Mouse (Mus musculus) layer of hippocampus, adult 2 months (tissue): Measurements from ENCODE around the gene Ctnnal1. TPM values are rescaled to one million over a fixed set of nuclear protein-coding genes. Genes with fewer than 3 reads are reported as not detected.

ENCODE experiments used
- DNase-seq, 2 experiments: peaks; one replicate each; pipeline ENCODE4 v3.0.0; 2022; ENCODE audit warnings: low spot score in 2 of 2
- H3K27ac ChIP-seq: fragments of 200-600 bp; 2 replicates; pipeline ENCODE4 v1.8.1; 2022
- H3K4me3 ChIP-seq: fragments of 200-600 bp; 2 replicates; pipeline ENCODE4 v1.8.1; 2022; ENCODE audit warnings: mild to moderate bottlenecking
- CTCF ChIP-seq: fragments of 200-600 bp; conservative IDR thresholded peaks from 2 replicates; pipeline ENCODE4 v1.8.1; 2022; ENCODE audit warnings: antibody characterized with exemption, mild to moderate bottlenecking, moderate library complexity
- long read RNA-seq, 2 experiments: library from polyadenylated mRNA; stranded (forward); transcript quantifications; one replicate each; pipeline ENCODE4 v2.0.0; 2021; ENCODE audit warnings: borderline mapping rate in 2 of 2
- total RNA-seq, 2 experiments: library from RNA; stranded (reverse); gene quantifications; 2 replicates each; pipeline ENCODE4 v1.2.3; 2021

The Ctnnal1 gene
- total RNA-seq: 10 to 100 TPM; 14.3 to 17.4 TPM
- long read RNA-seq, experiment 1, partial matches to known transcripts: 5 of 14 reads
- long read RNA-seq, experiment 1, other reads (novel, unspliced or antisense): 7 of 14 reads
- long read RNA-seq, experiment 2, partial matches to known transcripts: 6 of 11 reads
- long read RNA-seq, experiment 2, other reads (novel, unspliced or antisense): 3 of 11 reads

DNA sequence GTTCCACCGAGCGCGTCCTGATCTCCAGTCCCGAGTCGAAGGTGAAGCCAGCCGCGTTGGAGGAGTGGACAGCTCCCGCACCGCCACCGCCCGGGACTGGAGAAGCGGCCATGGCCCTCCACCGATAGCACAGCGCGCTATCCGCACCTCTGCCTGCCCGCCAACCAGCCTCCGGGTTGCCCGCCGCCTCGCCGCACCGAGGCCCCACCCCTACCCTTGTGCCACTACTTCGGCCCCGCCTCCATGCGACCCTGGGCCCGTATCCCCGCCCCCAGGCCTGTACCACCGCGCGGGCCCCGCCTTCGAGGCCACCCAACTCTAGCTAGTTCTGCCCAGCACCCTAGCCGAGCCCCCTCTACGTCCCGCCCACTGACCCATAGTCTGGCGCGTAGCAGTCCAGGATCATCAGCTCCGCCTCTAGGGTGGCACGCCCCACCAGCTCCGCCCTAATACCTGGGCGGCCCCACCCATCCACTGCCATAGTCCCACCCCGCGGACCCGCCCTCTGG is at the start of gene Ctnnal1:
Gene Ctnnal1, minus strand, starts transcription at position 186 of the 509 bp plus-strand sequence.
- peak within 1 kb of the TSS; percentile 92 for H3K27ac ChIP-seq
- no peak for TF ChIP-seq CTCF

DNA sequence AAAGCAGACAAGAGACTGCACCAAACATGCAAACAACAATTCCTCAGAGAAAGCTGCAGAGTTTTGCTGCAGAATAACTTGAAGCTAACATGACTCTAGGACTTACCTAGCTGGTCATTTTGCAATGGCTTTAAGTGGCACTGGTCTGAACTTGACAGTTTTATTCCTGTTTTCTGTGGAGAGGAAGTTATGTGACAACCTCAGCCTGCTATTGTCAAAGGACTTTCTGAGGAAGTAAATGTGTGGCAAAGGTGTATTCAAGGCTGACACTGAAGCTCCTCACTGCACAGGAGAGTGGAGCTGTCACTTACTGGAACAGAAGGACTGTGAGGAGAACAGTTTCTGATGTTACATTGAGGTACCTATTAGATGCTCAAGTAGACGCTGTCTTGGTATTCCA is 49.8 kb upstream of the Ctnnal1 start:
- H3K27ac ChIP-seq: no peak overlapping the region
- no peak overlapping the region for H3K4me3 ChIP-seq
- TF ChIP-seq CTCF: no peak
- no peak for DNase-seq

More for the DNA sequence above, at the start of gene Ctnnal1:
- peak; percentile 81 to 89 for DNase-seq
- peak within 1 kb of the TSS; percentile 81 for H3K4me3 ChIP-seq

DNA sequence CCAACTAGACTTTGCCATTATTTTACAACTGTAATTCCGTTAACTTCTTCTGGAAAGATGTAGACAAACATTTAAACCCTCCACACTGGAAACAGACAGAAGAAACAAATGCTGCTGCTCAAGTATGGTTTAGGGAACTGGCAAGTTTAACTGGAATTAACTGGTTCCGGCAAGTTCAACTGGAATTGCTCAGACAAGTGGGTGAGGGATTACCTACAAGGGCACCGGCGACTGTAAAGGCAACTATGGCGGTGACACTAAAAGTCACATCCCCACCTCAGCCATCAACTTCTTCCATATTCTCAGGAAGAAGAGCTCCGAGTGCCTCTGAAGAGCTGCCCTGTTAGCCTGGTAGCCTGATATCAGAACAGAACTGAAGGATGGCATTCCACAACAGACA is 49.4 kb upstream of the Ctnnal1 start:
- no peak for DNase-seq
- no peak for TF ChIP-seq CTCF
- Histone ChIP-seq H3K27ac (no peak overlapping the region), H3K4me3 (no peak overlapping the region)

DNA sequence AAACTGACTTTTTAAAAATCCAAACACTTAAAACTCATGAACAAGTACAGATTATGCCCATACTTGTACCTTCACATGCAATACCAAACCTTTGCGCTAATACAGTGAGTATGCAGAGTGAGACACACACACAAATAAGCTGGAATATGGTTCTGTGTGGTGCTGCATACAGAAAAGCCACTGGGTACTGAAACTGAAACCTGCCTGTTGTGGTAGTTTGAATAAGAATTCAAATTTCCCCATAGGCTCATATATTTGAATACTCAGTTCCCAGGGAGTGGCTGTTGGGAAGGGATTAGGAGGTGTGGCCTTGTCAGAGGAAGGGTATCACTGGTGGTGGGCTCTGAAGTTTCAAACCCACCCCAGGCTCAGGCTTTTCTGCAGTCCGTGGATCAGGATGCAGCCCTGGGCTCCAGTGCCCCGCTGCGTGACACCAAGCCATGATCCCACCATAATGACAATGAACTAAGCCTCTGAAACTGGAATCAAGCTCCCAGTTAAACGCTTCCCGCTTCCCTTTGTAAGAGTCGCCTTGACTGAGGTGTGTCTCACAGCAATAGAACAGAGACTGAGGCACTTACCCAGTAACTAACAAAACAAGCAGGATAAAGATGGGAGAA is 47.5 kb upstream of the Ctnnal1 start:
- DNase-seq: no peak
- no peak for TF ChIP-seq CTCF
- Histone ChIP-seq H3K4me3 (no peak overlapping the region), H3K27ac (no peak overlapping the region)

DNA sequence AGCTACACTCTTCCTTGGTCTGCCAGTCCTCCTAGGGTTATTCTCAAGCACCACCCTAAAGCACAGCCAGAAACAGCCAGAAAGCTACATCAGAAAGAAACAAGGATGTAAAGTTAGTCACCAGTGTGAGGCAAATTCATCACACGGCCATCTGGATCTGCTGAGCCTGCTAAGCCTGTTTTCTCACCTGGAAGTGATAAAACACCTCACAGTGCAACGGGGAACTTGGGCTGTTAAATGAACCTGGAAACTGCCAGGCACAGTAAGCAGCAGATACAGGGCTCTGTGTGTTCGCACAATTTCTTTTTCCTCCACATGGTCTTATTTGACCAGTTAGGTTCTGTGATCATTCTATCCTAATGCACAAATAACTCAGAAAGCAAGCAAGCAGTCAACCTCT is 44.6 kb upstream of the Ctnnal1 start:
- no peak overlapping the region for H3K27ac ChIP-seq
- no peak for TF ChIP-seq CTCF
- H3K4me3 ChIP-seq: no peak overlapping the region
- DNase-seq: peak in 1 of 2 experiments; percentile 10

DNA sequence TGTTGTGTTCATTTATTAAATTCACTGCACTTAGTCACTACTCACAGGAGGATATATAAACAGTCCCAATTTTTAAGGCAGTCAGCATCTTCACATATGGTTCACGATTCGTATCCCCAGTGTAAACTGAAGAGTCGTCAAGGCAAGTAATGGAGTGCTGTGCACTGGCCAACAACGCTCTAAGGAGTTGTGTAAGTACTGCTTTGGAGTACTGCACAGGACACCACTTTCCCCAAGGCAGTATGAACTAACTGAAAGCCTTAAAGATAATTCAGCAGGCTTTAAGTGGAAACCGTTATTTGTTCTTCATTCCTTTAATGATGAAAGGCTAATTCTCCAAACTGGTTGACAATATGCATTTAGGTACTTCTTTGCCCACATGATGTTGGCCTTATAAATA is 42.7 kb upstream of the Ctnnal1 start:
- no peak for TF ChIP-seq CTCF
- Histone ChIP-seq H3K27ac (no peak overlapping the region), H3K4me3 (no peak overlapping the region)
- DNase-seq: no peak

DNA sequence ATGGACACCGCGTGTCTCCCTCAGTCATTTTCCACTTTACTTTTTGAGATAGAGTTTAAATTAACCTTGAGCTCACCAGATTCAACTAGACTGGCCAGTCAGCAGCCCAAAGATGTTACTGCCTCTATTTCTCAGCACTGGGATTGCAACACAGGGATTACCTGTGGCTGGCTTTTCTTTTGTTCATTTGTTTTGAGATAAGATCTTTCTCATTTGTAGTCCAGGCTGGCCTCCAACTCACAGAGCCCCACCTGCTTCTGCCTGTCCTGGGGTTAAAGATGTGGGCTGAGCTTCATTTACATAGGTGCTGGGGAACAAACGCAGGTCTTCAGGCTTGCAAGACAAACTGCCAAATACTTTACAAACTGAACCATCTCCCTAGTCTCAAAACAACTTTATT is 41.9 kb upstream of the Ctnnal1 start:
- no peak overlapping the region for H3K27ac ChIP-seq
- TF ChIP-seq CTCF: no peak
- no peak overlapping the region for H3K4me3 ChIP-seq
- no peak for DNase-seq

DNA sequence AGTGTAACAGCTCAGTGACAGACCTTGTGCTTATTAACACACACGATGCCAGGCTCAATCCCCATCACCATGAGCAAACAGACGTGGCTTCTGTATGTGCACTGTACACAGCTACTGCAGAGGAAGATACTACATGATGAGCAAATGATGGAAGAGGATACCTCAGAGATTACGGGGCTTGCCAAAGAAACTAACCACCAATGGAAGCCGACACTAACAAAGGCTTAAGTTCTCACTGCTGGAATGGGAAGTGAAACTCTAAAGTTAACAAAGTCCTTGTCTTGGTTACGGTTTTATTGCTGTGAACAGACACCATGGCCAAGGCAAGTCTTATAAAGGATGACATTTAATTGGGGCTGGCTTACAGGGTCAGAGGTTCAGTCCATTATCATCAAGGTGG is 40.5 kb upstream of the Ctnnal1 start:
- TF ChIP-seq CTCF: no peak
- Histone ChIP-seq H3K27ac (no peak overlapping the region), H3K4me3 (no peak overlapping the region)
- no peak for DNase-seq

DNA sequence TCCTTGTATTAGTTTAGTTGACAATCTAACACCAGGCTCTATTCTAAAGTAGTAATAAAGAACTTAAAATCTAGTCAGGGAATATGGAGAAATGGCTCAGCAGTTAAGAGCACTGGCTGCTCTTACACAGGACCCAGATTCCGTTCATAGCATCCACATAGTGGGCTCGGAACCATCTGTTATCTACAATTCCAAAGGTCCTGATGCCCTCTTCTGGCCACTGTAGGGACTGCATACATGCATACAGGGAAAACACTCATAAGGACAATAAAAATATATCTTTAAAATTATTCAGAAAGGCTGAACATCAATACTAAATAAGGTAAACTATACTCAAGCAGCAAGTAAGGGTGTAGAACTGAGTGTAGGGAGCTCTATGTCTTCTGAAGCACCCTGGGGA is 36.7 kb upstream of the Ctnnal1 start:
- peak; percentile 70 for TF ChIP-seq CTCF
- H3K4me3 ChIP-seq: no peak overlapping the region
- no peak for DNase-seq
- no peak overlapping the region for H3K27ac ChIP-seq

DNA sequence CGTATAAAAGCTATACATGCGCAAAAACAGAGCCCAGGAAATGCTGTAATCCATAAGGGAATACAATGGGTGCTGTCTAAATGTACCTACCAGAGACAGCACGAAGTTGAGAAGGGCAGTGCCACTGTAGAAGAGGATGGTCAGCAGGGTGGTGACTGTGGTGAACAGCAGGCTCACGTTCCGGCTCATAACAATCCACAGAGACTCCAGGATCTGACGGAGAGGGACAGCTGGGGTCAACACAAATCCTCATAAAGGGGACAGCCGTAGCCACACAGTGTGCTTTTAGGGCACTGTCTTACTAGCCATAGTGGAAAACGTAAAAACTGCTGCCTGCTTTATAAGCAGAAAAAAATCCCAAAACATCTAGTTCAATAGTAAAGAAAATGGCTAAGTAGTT is 34.2 kb upstream of the Ctnnal1 start:
- Histone ChIP-seq H3K27ac (no peak overlapping the region), H3K4me3 (no peak overlapping the region)
- no peak for DNase-seq
- TF ChIP-seq CTCF: no peak

DNA sequence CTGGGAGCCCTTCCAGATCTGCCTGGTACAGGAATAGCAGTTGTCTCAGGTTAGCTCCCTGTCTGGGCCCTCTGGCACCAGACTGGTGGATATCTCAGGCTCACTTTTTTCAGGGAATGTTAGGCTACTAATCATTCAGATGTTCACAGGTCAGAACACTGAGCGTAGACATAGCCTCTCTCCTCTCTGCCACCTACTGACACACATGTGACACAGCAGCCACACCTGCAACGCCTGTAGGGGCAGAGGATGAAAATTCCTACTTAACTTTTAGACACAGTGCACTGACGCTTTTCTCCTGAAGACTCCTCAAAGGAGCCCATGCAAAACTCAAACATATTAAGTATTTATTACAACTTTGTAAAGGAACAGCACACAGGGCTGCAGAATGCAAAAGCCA is 32.5 kb upstream of the Ctnnal1 start:
- no peak for DNase-seq

DNA sequence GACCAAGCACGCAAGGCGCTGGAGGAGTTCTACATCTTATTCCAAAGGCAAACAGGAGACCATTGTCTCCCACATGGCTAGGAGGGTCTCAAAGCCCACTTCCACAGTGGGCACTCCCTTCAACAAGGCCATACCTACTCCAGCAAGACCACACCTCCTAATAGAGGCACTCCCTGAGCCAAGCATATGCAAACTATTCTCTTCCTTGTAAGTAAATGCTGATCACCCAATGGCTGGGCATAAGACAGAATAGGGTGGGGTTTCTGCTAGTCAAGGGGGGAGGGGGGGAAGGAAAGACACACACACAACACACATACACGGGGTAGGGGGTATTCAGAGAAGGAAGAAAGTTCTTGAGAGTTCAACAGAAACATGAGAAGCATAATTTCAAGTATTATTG is 29.2 kb upstream of the Ctnnal1 start:
- Histone ChIP-seq H3K27ac (no peak overlapping the region), H3K4me3 (no peak overlapping the region)
- DNase-seq: no peak
- no peak for TF ChIP-seq CTCF

More for the DNA sequence above, 32.5 kb upstream of the Ctnnal1 start:
- Histone ChIP-seq H3K4me3 (no peak overlapping the region), H3K27ac (no peak overlapping the region)
- peak; percentile 52 for TF ChIP-seq CTCF

DNA sequence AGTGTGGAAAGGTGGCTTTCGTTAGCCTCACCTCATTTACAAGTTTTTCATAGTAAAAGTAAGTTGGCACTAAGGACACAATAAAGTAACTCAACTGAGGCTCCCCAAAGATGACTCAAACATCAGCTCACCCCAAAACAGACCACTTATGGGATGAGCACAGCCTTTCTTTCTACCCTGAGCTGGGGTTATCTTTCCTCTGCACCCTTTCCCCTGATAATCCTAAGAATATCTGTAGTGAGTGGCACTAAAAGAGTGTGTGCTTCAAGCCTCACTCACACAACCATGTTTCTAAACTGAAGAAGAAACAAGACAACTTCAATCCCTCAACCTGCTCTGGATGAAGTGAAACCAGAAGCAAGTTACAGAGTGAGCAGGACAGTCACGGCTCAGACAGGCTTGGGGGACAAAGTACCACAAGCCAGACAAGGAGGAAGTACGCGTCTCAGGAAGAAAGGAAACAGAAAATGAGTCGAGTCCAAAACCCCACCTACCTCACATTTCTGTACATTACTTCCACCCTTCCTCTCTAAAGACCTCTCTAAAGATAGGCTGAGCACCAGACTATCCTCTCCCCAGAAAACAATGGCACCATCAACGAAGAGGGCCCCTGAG is 27.6 kb upstream of the Ctnnal1 start:
- Histone ChIP-seq H3K27ac (peak overlapping the region; percentile 36; the same call in 1 of the 2 replicates), H3K4me3 (no peak overlapping the region)
- no peak for DNase-seq
- TF ChIP-seq CTCF: no peak

DNA sequence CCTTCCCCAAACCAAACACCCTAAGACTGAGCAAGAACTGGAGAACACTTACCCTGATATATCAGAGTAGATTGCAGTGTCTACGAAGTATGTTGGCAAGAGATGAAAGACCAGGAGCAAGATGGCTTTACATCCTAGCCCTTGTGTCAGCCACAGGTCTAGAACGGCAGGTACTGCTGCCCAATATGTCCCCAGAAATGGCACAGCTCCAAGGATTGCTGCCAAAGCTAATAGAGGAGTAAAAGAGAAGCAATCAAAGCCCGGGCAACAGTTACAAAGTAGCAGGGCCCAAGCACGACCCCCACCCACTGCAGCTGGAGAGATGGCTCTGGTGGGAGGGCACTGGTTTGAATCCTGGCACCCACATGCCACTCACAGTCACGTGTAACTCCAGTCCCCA is 23.5 kb upstream of the Ctnnal1 start:
- TF ChIP-seq CTCF: no peak

More for the DNA sequence above, 23.5 kb upstream of the Ctnnal1 start:
- Histone ChIP-seq H3K27ac (no peak overlapping the region), H3K4me3 (no peak overlapping the region)
- no peak for DNase-seq
